Mouse (Mus musculus): ENCODE results near the gene Gm30083. TPM values are rescaled to one million over a fixed set of nuclear protein-coding genes. Genes with fewer than 3 reads are reported as not detected.
A peak's percentile ranks its signal among the peaks of the same experiment; 100 is the strongest.

Gene Gm30083
- polyA plus RNA-seq, 1 experiment from 2014 or later, result not detected

- H3K9ac ChIP-seq, result no peak within 1 kb of the TSS
- no peaks in the 10 kb centered on the region for H3K9me3 ChIP-seq (replicated peaks)
- no peak within 1 kb of the TSS for H3K4me2 ChIP-seq (replicated peaks)
- H3K27me3 ChIP-seq, result no peaks in the 10 kb centered on the region
- H3K27ac ChIP-seq, result no peak within 1 kb of the TSS
- no peak within 1 kb of the TSS for H3K4me3 ChIP-seq
- whole genome bisulfite sequencing, result 88% methylated on average over 5 of the region's 5 CpGs
- ATAC-seq (ENCODE audit: low FRiP score), result no peak
- no peaks in the 10 kb centered on the region for H3K4me1 ChIP-seq
- H3K36me3 ChIP-seq, result no peaks in the 10 kb centered on the region
Observed at GRCm38 (mm10) chr14:33953761-33954160, 61.2 kb downstream of the Gm30083 start, which contains the start of gene Rbp3. Gene Rbp3 (plus strand): TSS chr14:33954003.

DNA sequence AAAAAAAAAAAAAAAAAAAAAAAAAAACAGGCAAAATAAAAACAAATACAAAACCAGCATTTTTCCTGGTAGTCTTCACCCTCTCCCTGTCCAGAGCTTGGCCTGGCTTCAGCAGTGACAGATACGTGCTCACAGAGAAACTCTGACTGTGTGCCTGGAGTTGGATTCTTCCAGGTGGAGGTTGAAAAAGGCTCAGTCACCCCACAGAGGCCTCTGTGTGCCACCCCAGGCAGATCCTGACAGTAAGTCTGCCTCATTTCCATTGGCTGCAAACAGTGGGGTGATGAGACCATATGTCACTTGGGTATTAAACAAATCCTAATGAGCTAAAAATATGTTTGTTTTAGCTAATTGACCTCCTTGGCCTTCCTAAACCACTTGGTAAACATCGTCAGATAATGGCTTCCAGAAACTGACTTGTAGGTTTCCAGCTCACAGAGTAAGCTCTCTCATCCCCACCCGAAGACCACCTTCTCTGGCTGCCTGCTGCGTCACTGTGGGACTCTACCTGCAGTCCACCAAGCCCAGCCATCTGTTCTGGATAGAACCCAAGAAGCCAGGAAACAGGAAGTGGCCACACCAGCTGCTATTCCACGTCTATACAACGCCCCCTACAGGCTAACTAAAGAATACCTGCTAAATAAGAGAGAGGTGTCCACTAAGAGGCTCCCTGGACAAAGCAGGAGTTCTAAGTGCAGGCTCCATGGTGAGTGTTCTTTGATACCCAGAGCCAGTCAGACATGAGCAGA, 62.6 kb downstream of the Gm30083 start:
- ATAC-seq (ENCODE audit: low FRiP score), result no peak
- no peaks in the 10 kb centered on the region for H3K36me3 ChIP-seq
- H3K4me1 ChIP-seq, result no peaks in the 10 kb centered on the region
- H3K9ac ChIP-seq, result no peak overlapping the region
- 62% methylated on average over 6 of the region's 6 CpGs for WGBS
- no peaks in the 10 kb centered on the region for H3K9me3 ChIP-seq (replicated peaks)
- no peak overlapping the region for H3K4me3 ChIP-seq
- H3K4me2 ChIP-seq (replicated peaks), result no peak overlapping the region
- no peak overlapping the region for H3K27ac ChIP-seq
- H3K27me3 ChIP-seq, result no peaks in the 10 kb centered on the region

DNA sequence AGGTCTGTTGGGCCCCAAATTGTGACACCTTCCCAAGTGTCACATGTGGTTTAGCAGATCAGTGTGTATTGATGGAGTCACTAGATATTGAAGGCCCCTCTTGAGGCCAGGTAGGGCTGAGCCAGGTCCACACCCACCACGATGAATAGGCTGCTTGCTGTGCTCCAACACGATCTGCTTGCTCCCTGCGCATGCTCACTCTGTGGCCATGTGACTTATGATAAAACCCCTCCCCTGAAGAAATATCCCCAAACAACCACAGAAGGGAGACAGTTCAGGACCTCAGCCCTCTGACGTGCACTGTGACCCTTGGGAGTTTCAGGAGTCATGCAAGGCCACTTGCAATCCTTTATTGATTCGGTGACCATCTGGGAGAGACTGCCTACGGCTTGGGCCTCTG, 68.9 kb downstream of the Gm30083 start:
- Histone ChIP-seq H3K4me1 (no peaks in the 10 kb centered on the region), H3K4me3 (no peak overlapping the region), H3K27me3 (no peaks in the 10 kb centered on the region), H3K27ac (no peak overlapping the region), H3K4me2 (replicated peaks) (no peak overlapping the region), H3K9ac (no peak overlapping the region), H3K9me3 (replicated peaks) (no peaks in the 10 kb centered on the region), H3K36me3 (no peaks in the 10 kb centered on the region)
- WGBS, result 76% methylated on average over 6 of the region's 6 CpGs
- no peak for ATAC-seq (ENCODE audit: low FRiP score)

- Histone ChIP-seq H3K9me3 (replicated peaks) (no peaks in the 10 kb centered on the region), H3K4me2 (replicated peaks) (no peak overlapping the region), H3K27ac (no peak overlapping the region), H3K27me3 (0 out of 2 replicates have a peak, but pooled peaks cover 3% of the 10 kb centered on the region), H3K9ac (no peak overlapping the region), H3K4me1 (no peaks in the 10 kb centered on the region), H3K4me3 (no peak overlapping the region), H3K36me3 (no peaks in the 10 kb centered on the region)
- 78% methylated on average over 5 of the region's 5 CpGs for WGBS
- ATAC-seq (ENCODE audit: low FRiP score), result no peak
Observed at GRCm38 (mm10) chr14:33942222-33942621, 72.8 kb downstream of the Gm30083 start.

GRCm38 (mm10) chr14:33940739-33941138, 74.2 kb downstream of the Gm30083 start, which contains the start of gene Gdf2:
Gene Gdf2 (plus strand): TSS chr14:33941039.
- H3K9ac ChIP-seq, result no peak within 1 kb of the TSS
- no peak within 1 kb of the TSS for H3K4me2 ChIP-seq (replicated peaks)
- H3K36me3 ChIP-seq, result no peaks in the 10 kb centered on the region
- H3K9me3 ChIP-seq (replicated peaks), result no peaks in the 10 kb centered on the region
- H3K27ac ChIP-seq, result no peak within 1 kb of the TSS
- no peak for ATAC-seq (ENCODE audit: low FRiP score)
- H3K27me3 ChIP-seq, result 0 out of 2 replicates have a peak, but pooled peaks cover 3% of the 10 kb centered on the region
- 76% methylated on average over 8 of the region's 8 CpGs for WGBS
- no peaks in the 10 kb centered on the region for H3K4me1 ChIP-seq
- H3K4me3 ChIP-seq, result no peak within 1 kb of the TSS

DNA sequence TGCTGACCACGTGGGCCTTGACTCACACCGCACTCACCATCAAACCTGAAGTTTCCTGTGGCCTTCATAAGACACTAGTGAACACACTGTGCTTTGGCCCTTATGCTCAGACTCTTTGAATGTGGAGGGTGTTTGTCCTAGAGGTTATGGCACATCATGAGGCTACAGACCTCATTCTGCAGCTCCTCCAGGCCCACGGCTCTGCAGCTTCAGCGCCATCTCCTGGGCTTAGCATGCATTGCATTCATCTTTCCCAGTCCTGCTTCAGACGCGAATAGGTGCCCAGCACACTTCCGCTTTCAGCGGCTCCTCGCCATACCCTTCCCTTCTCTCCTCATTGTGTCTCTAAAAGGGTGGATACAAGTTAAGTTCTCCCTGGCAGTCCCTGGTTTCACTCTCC, 75.9 kb downstream of the Gm30083 start:
- Histone ChIP-seq H3K36me3 (no peaks in the 10 kb centered on the region), H3K4me2 (replicated peaks) (peak overlapping the region; percentile 30), H3K27ac (no peak overlapping the region), H3K9ac (0 out of 2 replicates have a peak overlapping the region, but pooled peaks have one; percentile 4), H3K9me3 (replicated peaks) (no peaks in the 10 kb centered on the region), H3K4me3 (no peak overlapping the region), H3K4me1 (no peaks in the 10 kb centered on the region), H3K27me3 (0 out of 2 replicates have a peak, but pooled peaks cover 5% of the 10 kb centered on the region)
- peak; percentile 26; the same call in 1 of the 2 replicates for ATAC-seq (ENCODE audit: low FRiP score)
- WGBS, result 32% methylated on average over 9 of the region's 9 CpGs

Other genes starting within 250 kb of the Gm30083 start
- gene Gdf10, start 91.6 kb downstream of the Gm30083 start, polyA plus RNA-seq (2016; fragmentation: Nextera tagmentation; extraction: Ambion mirVana), result 17.8 and 23.7 TPM in 2 replicates
- gene Gdf2, start 74.1 kb downstream of the Gm30083 start, polyA plus RNA-seq (2016; fragmentation: Nextera tagmentation; extraction: Ambion mirVana), result 0.06 TPM in 1 of 2 replicates, not detected in the other
- gene Rbp3, start 61.2 kb downstream of the Gm30083 start, polyA plus RNA-seq (2016; fragmentation: Nextera tagmentation; extraction: Ambion mirVana), result not detected in 2 replicates
- 0.25 and 0.34 TPM in 2 replicates for gene Zfp488, start 36.4 kb downstream of the Gm30083 start, polyA plus RNA-seq (2016; fragmentation: Nextera tagmentation; extraction: Ambion mirVana)
- gene Gm5460, start 1.6 kb upstream of the Gm30083 start, polyA plus RNA-seq (2016; fragmentation: Nextera tagmentation; extraction: Ambion mirVana), result not detected in 2 replicates
- gene Antxrl, start 37.5 kb upstream of the Gm30083 start, polyA plus RNA-seq (2016; fragmentation: Nextera tagmentation; extraction: Ambion mirVana), result not detected in 2 replicates
- 1.1 and 1.3 TPM in 2 replicates for gene Anxa8, start 70.8 kb upstream of the Gm30083 start, polyA plus RNA-seq (2016; fragmentation: Nextera tagmentation; extraction: Ambion mirVana)
- gene A630023A22Rik, start 87.6 kb upstream of the Gm30083 start, polyA plus RNA-seq (2016; fragmentation: Nextera tagmentation; extraction: Ambion mirVana), result not detected in 2 replicates
- 0.05 and 0.10 TPM in 2 replicates for gene Npy4r, start 137.3 kb upstream of the Gm30083 start, polyA plus RNA-seq (2016; fragmentation: Nextera tagmentation; extraction: Ambion mirVana)
- 3.3 and 4.8 TPM in 2 replicates for gene Gprin2, start 186.5 kb upstream of the Gm30083 start, polyA plus RNA-seq (2016; fragmentation: Nextera tagmentation; extraction: Ambion mirVana)
- 0.36 and 0.59 TPM in 2 replicates for gene Syt15, start 204.4 kb upstream of the Gm30083 start, polyA plus RNA-seq (2016; fragmentation: Nextera tagmentation; extraction: Ambion mirVana)

Data from hindbrain, embryonic 12.5 days (tissue).